Mouse (Mus musculus): ENCODE data around the gene Folr2.
A peak's percentile ranks its signal among the peaks of the same experiment; 100 is the strongest.

Folr2 gene

GRCm38 (mm10) chr7:101866491-101867265, 9.7 kb upstream of the Folr2 start:
- no peak for DNase-seq

- no peak for DNase-seq
These were observed 6.4 kb upstream of the Folr2 start, which contains the start of gene Anapc15 for GRCm38 (mm10) chr7:101863415-101863814. Anapc15 (plus strand) TSS chr7:101863715.

GRCm38 (mm10) chr7:101862291-101862690, 5.3 kb upstream of the Folr2 start:
- no peak for DNase-seq

GRCm38 (mm10) chr7:101860978-101861377, 4.0 kb upstream of the Folr2 start:
- no peak for DNase-seq

GRCm38 (mm10) chr7:101858362-101858761, 1.4 kb upstream of the Folr2 start:
- no peak for DNase-seq

GRCm38 (mm10) chr7:101853816-101854215, 3.2 kb downstream of the Folr2 start:
- DNase-seq, result no peak

- DNase-seq, result no peak
These were observed 4.1 kb downstream of the Folr2 start for GRCm38 (mm10) chr7:101852846-101853245.

GRCm38 (mm10) chr7:101851689-101852088, 5.3 kb downstream of the Folr2 start:
- no peak for DNase-seq

- no peak for DNase-seq
These were observed 9.1 kb downstream of the Folr2 start for GRCm38 (mm10) chr7:101847934-101848333.

- DNase-seq, result no peak
These were observed 12.8 kb downstream of the Folr2 start for GRCm38 (mm10) chr7:101844186-101844585.

- peak; percentile 23 for DNase-seq
These were observed 19.2 kb downstream of the Folr2 start, which contains the start of gene Inppl1 for GRCm38 (mm10) chr7:101837606-101838471. Inppl1 (minus strand) TSS chr7:101838229.

GRCm38 (mm10) chr7:101837154-101837605, 19.8 kb downstream of the Folr2 start:
- DNase-seq, result peak; percentile 14

GRCm38 (mm10) chr7:101836271-101837153, 20.5 kb downstream of the Folr2 start:
- DNase-seq, result peak; percentile 62

GRCm38 (mm10) chr7:101835457-101836109, 21.4 kb downstream of the Folr2 start:
- DNase-seq, result no peak

GRCm38 (mm10) chr7:101834903-101835302, 22.1 kb downstream of the Folr2 start:
- no peak for DNase-seq

- DNase-seq, result no peak
These were observed 22.9 kb downstream of the Folr2 start for GRCm38 (mm10) chr7:101833916-101834584.

- no peak for DNase-seq
These were observed 23.6 kb downstream of the Folr2 start for GRCm38 (mm10) chr7:101833352-101833751.

GRCm38 (mm10) chr7:101832372-101832771, 24.6 kb downstream of the Folr2 start:
- no peak for DNase-seq

GRCm38 (mm10) chr7:101831437-101831836, 25.6 kb downstream of the Folr2 start:
- no peak for DNase-seq

GRCm38 (mm10) chr7:101830373-101830772, 26.6 kb downstream of the Folr2 start:
- no peak for DNase-seq
